Mouse (Mus musculus): ENCODE measurements around the gene D230025D16Rik. TPM values are rescaled to one million over a fixed set of nuclear protein-coding genes. Genes with fewer than 3 reads are reported as not detected.

The D230025D16Rik gene
- 19.5 TPM for polyA plus RNA-seq (2017; shearing (Covaris generic))

GRCm38 (mm10) chr8:105224413-105225271, at the start of gene D230025D16Rik:
Gene D230025D16Rik (plus strand): TSS chr8:105225145.

DNA sequence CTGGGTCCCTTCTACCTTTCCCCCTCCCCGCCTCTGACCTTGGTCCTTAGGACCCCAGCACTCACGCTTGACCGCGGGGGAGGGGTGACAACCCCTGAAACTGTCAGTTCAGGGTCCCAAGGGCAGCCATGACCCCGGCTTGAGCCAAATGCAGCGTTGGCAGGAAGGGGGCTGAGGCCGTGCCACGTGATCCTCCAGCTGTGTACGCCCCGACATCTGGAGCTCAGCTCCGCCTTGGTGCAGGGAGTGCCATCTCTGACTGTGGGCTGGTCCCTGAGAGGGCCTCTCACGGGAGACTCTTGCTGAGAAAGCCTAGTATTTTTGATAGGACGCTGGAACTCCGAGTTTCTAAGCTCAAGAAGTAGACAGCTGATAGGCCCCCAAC, 30.0 kb downstream of the D230025D16Rik start, which contains the start of gene B3gnt9:
TSS of gene B3gnt9 (minus strand) at position 188 of the 385 bp plus-strand sequence.

DNA sequence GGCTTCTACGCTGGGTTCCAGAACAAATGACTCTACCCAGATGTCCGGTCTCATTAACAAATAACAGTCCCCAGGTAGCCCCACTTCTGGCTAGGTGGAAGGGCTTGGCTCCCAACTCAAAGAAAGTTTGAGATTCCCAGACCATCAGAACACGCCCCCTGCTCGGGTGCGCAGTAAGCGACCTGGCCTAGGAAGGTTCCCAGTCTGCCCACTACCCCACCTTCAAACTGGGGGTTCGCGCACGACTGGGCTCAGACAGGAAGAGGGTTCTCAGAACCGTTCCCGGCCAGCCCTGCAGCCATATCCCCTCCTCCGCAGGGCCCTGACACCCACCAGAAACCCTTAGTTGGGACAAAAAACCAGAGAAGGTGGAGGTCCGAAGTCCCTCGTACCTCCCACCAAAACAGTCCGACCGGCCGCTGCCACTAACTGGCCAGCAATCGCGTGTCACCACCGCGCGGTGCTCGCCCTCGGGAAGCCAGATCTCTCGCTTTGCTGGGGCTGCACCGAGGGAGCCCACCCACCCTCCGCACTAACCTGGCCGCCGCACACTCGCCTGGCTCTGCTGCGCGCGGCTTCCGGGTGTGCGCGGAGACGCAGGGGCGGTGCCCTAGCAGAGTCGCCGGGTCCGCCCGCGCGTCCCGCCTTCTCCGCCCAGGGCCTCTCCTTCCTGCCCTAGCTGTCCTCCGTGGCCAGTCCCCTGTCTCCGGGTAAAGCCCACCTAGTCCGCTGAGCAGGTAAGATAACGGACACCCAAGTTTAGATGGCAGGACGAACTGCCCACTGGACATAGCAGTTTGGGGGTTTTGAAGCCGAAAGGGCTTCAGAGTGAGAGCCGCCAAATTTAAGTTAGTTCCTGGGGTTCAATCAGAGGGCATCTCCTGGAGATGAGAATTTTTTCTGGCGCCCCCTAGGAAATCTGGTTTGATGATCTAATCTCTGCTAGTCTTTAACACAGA, 39.4 kb downstream of the D230025D16Rik start, which contains the start of the genes Tradd and Fbxl8:
TSS of gene Tradd (minus strand) at position 586 of the 959 bp plus-strand sequence.
TSS of gene Fbxl8 (plus strand) at position 625 of the 959 bp plus-strand sequence.

DNA sequence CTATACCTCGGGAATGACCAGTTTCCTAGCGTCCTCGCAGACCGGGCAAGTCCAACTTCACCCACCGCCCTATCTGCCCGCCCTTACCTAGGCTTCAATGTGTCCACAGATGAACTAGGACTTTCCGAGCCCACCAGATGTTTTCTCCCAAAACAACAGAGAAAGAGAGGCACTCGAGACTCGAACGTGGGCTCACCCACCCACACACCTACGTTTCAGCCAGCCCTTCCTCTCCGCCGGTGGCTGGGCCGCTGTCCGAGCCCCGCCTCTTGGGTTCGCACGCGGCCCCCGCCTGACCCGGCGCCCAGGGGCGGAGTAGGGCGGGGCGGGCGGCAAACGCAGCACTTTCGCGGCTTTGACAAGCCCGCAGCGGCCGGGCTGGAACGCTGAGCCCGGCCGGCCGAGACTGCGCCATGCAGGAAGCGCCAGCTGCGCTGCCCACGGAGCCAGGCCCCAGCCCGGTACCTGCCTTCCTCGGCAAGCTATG, 44.6 kb downstream of the D230025D16Rik start, which contains the start of gene Hsf4:
TSS of gene Hsf4 (plus strand) at position 341 of the 487 bp plus-strand sequence.

GRCm38 (mm10) chr8:105275840-105276239, 50.9 kb downstream of the D230025D16Rik start, which contains the start of gene Nol3:
Gene Nol3 (plus strand): TSS chr8:105276140.

GRCm38 (mm10) chr8:105289805-105290460, 65.0 kb downstream of the D230025D16Rik start, which contains the start of gene 4931428F04Rik:
Gene 4931428F04Rik (minus strand): TSS chr8:105289864.

DNA sequence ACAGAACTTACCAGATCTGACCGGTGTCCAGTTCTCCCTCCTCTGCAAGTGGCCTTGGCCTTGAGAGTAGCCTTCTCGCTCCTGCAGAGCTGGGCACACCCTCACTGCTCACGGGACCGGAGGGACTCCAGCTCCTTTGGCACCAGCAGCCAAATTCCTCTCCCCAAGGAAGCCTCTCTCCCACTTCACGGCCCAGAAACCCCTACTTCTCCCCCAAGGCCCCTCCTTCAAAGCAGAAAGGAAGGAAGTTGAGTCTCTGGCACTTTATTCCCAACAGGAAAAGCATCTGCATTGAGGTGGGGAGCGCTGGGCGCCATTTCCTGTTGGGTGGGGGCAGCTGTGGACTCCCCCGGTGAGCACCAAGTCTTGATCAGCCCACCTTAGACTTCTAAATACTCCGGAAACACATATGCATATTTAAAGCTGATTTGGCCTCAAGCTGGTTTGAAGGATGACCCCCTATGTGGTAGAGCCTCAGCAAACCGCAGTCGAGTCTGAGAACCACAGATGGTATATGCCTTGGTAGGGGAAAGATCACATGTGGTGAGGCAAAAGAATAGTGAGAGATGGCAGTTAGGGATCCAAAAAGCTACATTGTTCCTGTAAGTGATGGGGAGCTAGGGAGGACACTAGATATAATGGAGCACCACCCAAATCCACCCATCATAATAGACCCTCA, 71.1 kb downstream of the D230025D16Rik start, which contains the start of gene Exoc3l:
TSS of gene Exoc3l (minus strand) at position 207 of the 679 bp plus-strand sequence.

GRCm38 (mm10) chr8:105297511-105298192, 72.7 kb downstream of the D230025D16Rik start, which contains the start of gene E2f4:
Gene E2f4 (plus strand): TSS chr8:105297663.

Other genes with a start within 250 kb of the D230025D16Rik start
- 0.21 TPM for gene Ces2h, start 224.3 kb upstream of the D230025D16Rik start, polyA plus RNA-seq (2017; shearing (Covaris generic))
- not detected for gene Ces3a, start 176.5 kb upstream of the D230025D16Rik start, polyA plus RNA-seq (2017; shearing (Covaris generic))
- gene Ces3b, start 141.4 kb upstream of the D230025D16Rik start, polyA plus RNA-seq (2017; shearing (Covaris generic)): not detected
- gene Ces4a, start 93.3 kb upstream of the D230025D16Rik start, polyA plus RNA-seq (2017; shearing (Covaris generic)): 0.30 TPM
- 87.2 TPM for gene Cbfb, start 54.5 kb upstream of the D230025D16Rik start, polyA plus RNA-seq (2017; shearing (Covaris generic))
- 0.48 TPM for gene B3gnt9, start 30.0 kb downstream of the D230025D16Rik start, polyA plus RNA-seq (2017; shearing (Covaris generic))
- 41.6 TPM for gene Tradd, start 39.5 kb downstream of the D230025D16Rik start, polyA plus RNA-seq (2017; shearing (Covaris generic))
- gene Fbxl8, start 39.5 kb downstream of the D230025D16Rik start, polyA plus RNA-seq (2017; shearing (Covaris generic)): 12.7 TPM
- 0.60 TPM for gene Hsf4, start 44.7 kb downstream of the D230025D16Rik start, polyA plus RNA-seq (2017; shearing (Covaris generic))
- not detected for gene Nol3, start 51.0 kb downstream of the D230025D16Rik start, polyA plus RNA-seq (2017; shearing (Covaris generic))
- gene 4931428F04Rik, start 64.7 kb downstream of the D230025D16Rik start, polyA plus RNA-seq (2017; shearing (Covaris generic)): 2.6 TPM
- 3.5 TPM for gene Exoc3l, start 71.0 kb downstream of the D230025D16Rik start, polyA plus RNA-seq (2017; shearing (Covaris generic))
- gene E2f4, start 72.5 kb downstream of the D230025D16Rik start, polyA plus RNA-seq (2017; shearing (Covaris generic)): 138 TPM
- gene Elmo3, start 80.5 kb downstream of the D230025D16Rik start, polyA plus RNA-seq (2017; shearing (Covaris generic)): 5.7 TPM
- gene Lrrc29, start 101.1 kb downstream of the D230025D16Rik start, polyA plus RNA-seq (2017; shearing (Covaris generic)): 0.20 TPM
- gene Tmem208, start 101.2 kb downstream of the D230025D16Rik start, polyA plus RNA-seq (2017; shearing (Covaris generic)): 51.8 TPM
- 0.50 TPM for gene Fhod1, start 122.8 kb downstream of the D230025D16Rik start, polyA plus RNA-seq (2017; shearing (Covaris generic))
- gene Slc9a5, start 123.7 kb downstream of the D230025D16Rik start, polyA plus RNA-seq (2017; shearing (Covaris generic)): 0.10 TPM
- gene Plekhg4, start 148.1 kb downstream of the D230025D16Rik start, polyA plus RNA-seq (2017; shearing (Covaris generic)): 0.89 TPM
- gene Kctd19, start 188.4 kb downstream of the D230025D16Rik start, polyA plus RNA-seq (2017; shearing (Covaris generic)): 0.29 TPM
- not detected for gene Lrrc36, start 188.4 kb downstream of the D230025D16Rik start, polyA plus RNA-seq (2017; shearing (Covaris generic))
- 0.99 TPM for gene Tppp3, start 246.4 kb downstream of the D230025D16Rik start, polyA plus RNA-seq (2017; shearing (Covaris generic))